Mouse (Mus musculus) urinary bladder, postnatal 10 days (tissue): ENCODE measurements around the gene Grin2a.

Experiments
- DNase-seq: peaks from one replicate; pipeline ENCODE4 v3.0.0; 2022; ENCODE audit warnings: low spot score

Gene Grin2a

DNA sequence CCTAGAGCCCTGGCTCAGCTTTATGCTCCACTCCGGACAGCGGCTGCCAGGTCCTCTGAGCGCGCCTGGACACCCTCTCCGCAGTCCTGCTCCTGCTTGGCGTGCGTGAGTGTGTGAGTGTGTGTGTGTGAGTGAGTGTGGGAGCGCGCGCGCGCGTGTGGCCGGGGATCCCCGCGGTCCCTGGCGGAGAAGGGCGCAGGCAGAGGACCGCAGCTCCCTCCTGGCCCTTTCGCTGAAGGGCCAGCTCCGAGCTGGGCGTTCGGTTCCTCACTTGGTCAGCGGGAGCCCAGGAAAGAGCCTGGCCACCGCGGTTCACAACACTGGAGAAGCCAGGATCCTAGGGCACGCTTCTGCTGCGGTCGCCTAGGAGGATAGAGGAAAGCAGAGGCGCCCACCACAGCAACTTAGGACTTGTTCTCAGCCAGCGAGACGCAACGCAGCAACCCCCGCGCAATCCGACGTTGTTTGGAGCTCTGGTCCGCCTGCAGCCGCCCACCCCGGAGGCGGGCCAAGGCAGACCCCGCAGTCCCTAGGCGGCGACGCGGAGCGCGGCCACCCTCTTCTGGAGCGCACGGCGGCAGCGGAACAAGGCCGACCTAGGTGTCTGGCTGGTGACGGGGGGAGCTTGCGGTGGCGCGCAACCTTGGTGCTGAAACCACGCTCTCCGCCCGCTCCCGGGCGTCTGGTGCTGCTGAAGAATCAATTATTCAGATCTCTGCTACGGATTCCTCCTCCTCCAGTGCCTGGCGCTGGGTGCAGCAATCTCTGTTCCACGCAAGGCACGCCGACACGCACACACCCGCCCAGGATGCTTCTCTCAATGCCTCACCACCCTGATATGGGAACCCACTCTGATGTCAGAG is at the start of gene Grin2a:
Grin2a (minus strand) TSS at position 610 of the 863 bp plus-strand sequence.
- no peak for DNase-seq

GRCm38 (mm10) chr16:10035582-10036215 is 40.3 kb upstream of the Grin2a start:
- DNase-seq = no peak

DNA sequence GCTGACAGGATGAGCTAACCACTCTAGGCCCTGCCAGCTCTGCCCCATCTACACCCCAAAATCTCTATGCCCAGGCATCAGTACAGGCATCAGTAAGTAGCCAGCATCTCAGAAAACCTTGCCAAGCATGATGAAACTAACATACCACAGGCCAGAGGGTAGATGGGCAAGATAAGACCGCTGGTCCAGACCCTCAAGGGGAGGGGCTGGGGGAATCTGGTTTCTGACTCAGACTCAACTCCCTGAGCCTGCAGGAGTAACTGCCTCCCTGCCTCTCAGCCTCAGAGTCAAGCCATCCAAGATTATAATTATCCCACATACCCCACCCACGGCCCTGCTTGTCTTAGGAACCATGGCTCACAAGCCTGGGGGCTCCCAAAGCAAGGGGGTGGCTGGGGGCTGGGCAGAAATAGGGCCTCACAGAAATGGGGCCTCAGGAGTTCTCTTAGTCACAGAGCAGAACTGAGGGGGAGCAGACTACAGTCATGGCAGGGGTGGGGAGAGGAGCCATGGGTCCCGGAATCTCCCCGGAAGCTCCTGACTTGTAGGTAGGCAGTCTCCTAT is 38.1 kb upstream of the Grin2a start:
- DNase-seq = no peak

GRCm38 (mm10) chr16:10031891-10032290 is 36.5 kb upstream of the Grin2a start:
- no peak for DNase-seq

DNA sequence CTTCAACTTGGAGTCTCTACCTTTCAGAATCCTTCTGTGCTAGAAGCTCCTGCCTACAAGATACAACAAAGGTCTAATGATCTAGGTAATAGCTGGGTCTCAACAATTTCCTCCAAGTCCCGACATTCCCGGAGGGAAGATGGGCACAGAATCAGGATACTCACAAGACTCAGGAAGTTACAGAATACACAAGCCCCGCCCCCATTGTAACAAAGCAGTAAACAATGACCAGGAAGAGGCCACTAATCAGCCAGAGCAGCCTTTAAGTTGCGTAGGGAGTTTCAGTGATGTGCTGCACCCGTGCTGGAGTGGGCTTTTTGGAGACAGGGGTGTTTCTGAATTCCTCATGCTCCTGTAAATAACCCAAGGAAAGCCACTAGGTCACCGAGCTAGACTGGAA is 31.4 kb upstream of the Grin2a start:
- no peak for DNase-seq

DNA sequence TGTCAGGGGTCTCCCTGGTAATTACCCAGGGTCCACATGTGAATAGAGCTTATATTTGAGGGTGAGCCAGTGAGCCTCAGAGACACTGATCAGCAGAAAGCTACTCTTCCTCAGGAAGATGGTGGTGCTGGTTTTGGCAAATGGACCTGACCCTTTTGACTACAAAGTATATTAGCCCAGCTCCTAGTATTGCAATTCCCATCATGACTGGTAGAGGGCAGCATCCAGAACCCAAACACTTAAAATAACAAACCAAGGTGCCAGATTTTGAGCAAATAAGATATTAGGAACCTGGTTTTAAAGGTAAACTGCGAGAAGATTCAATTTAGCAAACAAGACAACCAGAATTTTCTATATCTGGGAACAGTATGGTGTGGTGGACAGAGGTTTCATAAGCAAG is 14.4 kb upstream of the Grin2a start:
- no peak for DNase-seq

- no peak for DNase-seq
These were observed 10.2 kb upstream of the Grin2a start for GRCm38 (mm10) chr16:10005606-10006005.

- DNase-seq = no peak
These were observed 8.7 kb upstream of the Grin2a start for GRCm38 (mm10) chr16:10004096-10004495.

GRCm38 (mm10) chr16:10003001-10003400 is 7.6 kb upstream of the Grin2a start:
- DNase-seq = no peak

GRCm38 (mm10) chr16:10001601-10002000 is 6.2 kb upstream of the Grin2a start:
- no peak for DNase-seq

GRCm38 (mm10) chr16:9999926-10000325 is 4.6 kb upstream of the Grin2a start:
- DNase-seq = no peak

DNA sequence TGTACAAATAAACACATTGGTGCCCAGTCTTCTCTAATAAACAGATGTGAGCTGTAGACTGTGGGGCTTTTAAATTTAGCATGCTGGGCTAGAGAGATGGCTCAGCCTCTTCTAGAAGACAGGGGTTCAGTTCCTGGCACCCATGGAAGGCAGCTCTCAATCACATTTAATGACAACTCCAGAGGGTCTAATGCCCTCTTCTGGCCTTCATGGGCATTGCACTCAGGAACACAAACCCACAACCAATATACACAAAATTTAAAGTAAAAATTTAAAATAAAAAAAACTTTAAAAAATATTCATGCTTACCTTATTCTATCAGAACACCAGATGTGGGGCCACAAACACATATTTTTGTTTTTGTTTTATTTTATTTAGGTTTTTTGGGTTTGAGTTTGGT is 2.6 kb upstream of the Grin2a start:
- no peak for DNase-seq

DNA sequence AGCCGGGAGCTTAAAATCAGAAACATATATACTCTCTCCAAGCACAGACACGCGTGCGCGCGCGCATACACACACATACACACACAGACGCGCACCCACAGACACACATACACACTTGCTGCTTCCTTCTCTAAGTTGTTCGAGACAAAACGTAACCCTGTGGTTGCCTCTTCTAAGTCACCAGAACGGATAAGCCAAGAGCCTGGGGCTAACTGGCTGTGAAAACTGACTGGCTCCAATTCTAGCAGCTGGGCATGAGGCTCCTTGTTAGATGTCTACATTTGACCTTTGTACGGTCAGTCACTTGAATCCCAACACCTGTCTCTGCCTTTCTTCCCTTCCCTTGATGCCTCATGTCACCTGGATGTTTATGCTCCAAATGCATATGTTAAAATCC is 452 bp upstream of the Grin2a start:
- DNase-seq = no peak

DNA sequence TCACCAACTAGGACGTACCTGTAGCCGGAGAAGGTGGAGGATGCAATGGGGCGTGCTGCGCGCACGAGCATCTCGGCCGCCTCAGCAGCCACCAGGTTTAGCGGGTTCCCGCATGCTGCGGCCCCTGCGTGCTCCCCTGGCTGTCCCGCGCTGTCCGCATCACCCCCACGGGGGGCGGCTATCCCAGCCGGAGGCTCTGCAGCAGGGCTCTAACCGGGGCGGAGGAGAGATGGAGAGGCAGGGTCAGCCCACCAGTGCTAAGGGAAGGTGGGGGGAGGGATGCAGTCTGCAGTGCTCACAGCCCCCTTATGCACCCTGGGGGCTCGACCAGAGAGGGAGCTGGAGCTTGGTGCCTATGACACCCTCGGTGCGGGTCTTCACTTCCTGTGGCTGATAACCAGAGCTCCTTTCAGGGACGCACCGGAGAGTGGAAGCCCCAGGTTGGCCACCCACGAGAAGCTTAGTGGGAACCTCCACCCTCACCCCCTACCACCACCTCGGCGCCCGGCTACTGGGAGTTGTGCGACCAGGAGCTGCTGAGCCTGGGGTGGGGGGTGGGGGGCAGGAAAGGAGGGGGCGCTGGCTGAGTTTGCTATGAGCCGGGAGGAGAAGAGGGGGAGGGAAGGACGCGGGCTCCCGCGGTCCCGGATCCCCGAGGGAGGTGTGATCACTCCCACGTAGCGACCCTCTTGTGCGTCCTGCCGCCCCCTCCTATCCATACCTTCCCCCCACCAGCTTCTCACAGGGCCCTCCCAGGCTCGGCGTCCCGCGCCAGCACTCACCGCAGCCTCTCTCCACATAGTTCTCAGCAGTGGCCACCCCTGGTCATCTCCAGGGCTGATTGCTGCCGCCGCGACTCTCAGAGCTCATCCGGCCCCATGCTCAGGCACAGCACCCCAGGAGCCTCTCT is 1.1 kb downstream of the Grin2a start:
- no peak for DNase-seq

- no peak for DNase-seq
These were observed 1.9 kb downstream of the Grin2a start for GRCm38 (mm10) chr16:9993255-9994040.

GRCm38 (mm10) chr16:9992773-9993221 is 2.6 kb downstream of the Grin2a start:
- DNase-seq = no peak

DNA sequence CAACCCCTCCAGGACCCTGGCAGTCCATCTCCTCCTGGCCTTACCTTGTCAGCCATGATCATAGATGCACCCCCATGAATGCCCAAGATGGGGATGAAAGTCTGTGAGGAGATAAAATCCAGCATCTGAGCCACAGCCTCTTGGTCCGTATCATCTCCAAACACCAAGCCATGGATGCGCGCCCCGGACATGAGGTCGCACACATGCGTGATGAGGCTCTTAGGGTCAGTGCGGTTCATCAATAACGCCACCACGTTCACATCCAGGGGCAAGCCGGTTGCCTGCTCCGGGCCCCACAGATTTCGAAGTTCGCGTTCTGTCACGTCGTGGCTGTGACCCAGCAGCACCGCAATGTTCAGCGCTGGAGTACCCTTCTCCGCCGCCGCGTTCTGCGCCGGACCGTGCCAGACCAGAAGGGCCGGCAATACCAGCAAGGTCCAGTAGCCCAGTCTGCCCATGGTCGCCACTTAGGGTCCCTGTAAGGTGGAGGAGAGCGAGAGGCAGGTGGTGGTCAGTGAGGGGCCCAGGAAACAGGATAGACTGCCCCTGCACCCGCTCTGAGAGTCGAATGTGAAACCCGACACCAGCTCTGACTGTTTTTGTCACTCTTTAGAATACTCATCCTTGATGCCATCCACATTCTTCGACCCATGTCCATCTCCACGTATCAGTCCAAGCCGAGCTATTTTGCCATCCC is 3.1 kb downstream of the Grin2a start:
- no peak for DNase-seq

DNA sequence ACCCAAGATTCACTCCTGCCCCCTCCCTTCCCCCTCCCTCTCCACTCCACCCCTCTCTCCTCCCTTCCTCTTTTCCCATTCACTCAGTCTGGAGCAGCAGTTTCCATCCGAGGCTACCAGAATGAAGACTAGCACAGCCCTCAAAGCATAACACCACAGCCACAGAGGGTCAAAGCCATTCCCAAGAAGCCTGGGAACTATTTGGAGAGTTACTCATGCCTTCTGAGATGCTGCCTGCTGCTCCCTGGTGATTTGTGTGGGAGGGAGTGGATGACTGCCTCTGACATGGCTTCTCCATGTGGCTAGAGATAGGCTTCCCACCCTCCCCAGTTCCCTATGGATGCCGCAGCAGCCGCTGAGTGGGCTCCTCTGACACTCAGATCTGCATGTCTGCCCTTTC is 10.3 kb downstream of the Grin2a start:
- no peak for DNase-seq

- DNase-seq = no peak
These were observed 14.7 kb downstream of the Grin2a start for GRCm38 (mm10) chr16:9980641-9981040.

DNA sequence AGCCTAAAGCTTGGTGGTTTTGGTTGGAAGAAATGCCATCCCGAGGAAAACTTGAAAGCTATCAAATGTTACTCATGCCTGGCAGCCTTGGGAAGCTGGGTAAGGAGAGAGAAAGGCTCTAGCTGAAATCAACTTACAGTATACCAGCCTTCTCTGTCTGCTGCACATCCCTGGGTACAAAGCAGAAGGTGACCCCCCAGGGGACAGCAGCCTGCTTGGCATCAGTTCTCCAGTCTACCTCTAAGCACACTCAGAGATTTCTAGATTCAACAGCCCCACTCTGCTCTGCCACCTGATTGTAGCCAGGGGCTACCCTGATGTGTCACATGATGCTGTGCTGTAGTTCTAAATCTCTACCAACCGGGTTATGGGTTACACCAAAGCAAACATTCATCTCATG is 17.2 kb downstream of the Grin2a start:
- no peak for DNase-seq

GRCm38 (mm10) chr16:9972705-9973104 is 22.7 kb downstream of the Grin2a start:
- no peak for DNase-seq
